Mouse (Mus musculus) C2C12 (cell line): ENCODE measurements around the gene Gbp7.

Experiments
- CEBPB ChIP-seq: IDR thresholded peaks from one replicate; pipeline ENCODE4 v1.6.1; 2011; ENCODE audit warnings: low read depth, mild to moderate bottlenecking, control low read depth, moderate library complexity
- CTCF ChIP-seq: IDR thresholded peaks from one replicate; pipeline ENCODE4 v1.5.1; 2011; ENCODE audit not compliant: control insufficient read depth, insufficient read depth, insufficient read length
- FOSL1 ChIP-seq: IDR thresholded peaks from one replicate; pipeline ENCODE4 v1.8.0; 2011; ENCODE audit warnings: mild to moderate bottlenecking, low read length; ENCODE audit not compliant: poor library complexity, insufficient read depth, severe bottlenecking
- MAX ChIP-seq: IDR thresholded peaks from one replicate; pipeline ENCODE4 v1.6.1; 2011; ENCODE audit warnings: mild to moderate bottlenecking, control low read depth
- MYOD1 ChIP-seq: IDR thresholded peaks from one replicate; pipeline ENCODE4 v1.6.1; 2011; ENCODE audit warnings: low read depth; ENCODE audit not compliant: control insufficient read depth, insufficient read length
- MYOG ChIP-seq: IDR thresholded peaks from one replicate; pipeline ENCODE4 v1.6.1; 2011; ENCODE audit not compliant: control insufficient read depth, insufficient read length; ENCODE audit errors: extremely low read depth
- USF1 ChIP-seq: IDR thresholded peaks from one replicate; pipeline ENCODE4 v1.6.1; 2011; ENCODE audit warnings: low read depth, mild to moderate bottlenecking, control low read depth, moderate library complexity

- TF ChIP-seq MYOD1 (no peak), MAX (no peak), MYOG (no peak), CTCF (no peak), FOSL1 (no peak), CEBPB (no peak), USF1 (no peak)
These were observed 33.7 kb upstream of the Gbp7 start for GRCm38 (mm10) chr3:142496113-142497101.
